8 mouse cellular contexts compared by ENCODE assay signal in genomic region chr8:72160707-72161697, GRCm38 (mm10). TPM values are rescaled to one million over a fixed set of nuclear protein-coding genes. Genes with fewer than 3 reads are reported as not detected.
DNase-seq lines count a peak whose midpoint lies in the region; ATAC-seq lines count a peak whose summit lies in the region.

TSS of gene Rab8a (plus strand) at chr8:72161200.

- peaks cover 21% of the 10 kb centered on the region for H3K36me3 ChIP-seq in heart, embryonic 14.5 days (ENCODE audit: control insufficient read depth, insufficient read depth, low read length)
- peaks cover 37% of the 10 kb centered on the region for H3K36me3 ChIP-seq in liver, embryonic 13.5 days
- H3K36me3 ChIP-seq in stomach, embryonic 16.5 days (ENCODE audit: control insufficient read depth, insufficient read depth, low read length) = no peaks in the 10 kb centered on the region

- under 1% methylated on average over 82 of the region's 82 CpGs for WGBS in heart, embryonic 14.5 days
- under 1% methylated on average over 82 of the region's 82 CpGs for WGBS in liver, embryonic 13.5 days (ENCODE audit: insufficient replicate concordance)
- WGBS in stomach, embryonic 16.5 days = under 1% methylated on average over 82 of the region's 82 CpGs

- H3K27ac ChIP-seq in heart, embryonic 14.5 days (replicated peaks in 1 of 2; ENCODE audit: control insufficient read depth in 1 of 2, insufficient read depth in 1 of 2, low read depth in 2 of 2, low read length in 2 of 2) = peak within 1 kb of the TSS; percentile 83 to 84
- peak within 1 kb of the TSS; percentile 91 for H3K27ac ChIP-seq in liver, embryonic 13.5 days
- peak within 1 kb of the TSS; percentile 70 for H3K27ac ChIP-seq in stomach, embryonic 16.5 days (ENCODE audit: low read length)

- no peaks in the 10 kb centered on the region for H3K27me3 ChIP-seq in heart, embryonic 14.5 days (ENCODE audit: control insufficient read depth, insufficient read depth, low read length)
- H3K27me3 ChIP-seq in liver, embryonic 13.5 days = no peaks in the 10 kb centered on the region
- no peaks in the 10 kb centered on the region for H3K27me3 ChIP-seq in stomach, embryonic 16.5 days (ENCODE audit: control insufficient read depth, insufficient read depth, low read length)

- H3K4me1 ChIP-seq in heart, embryonic 14.5 days (ENCODE audit: control insufficient read depth in 2 of 2, insufficient read depth in 2 of 2, low read length in 2 of 2) = peaks cover 7 to 18% of the 10 kb centered on the region in 2 experiments
- peaks cover 59% of the 10 kb centered on the region for H3K4me1 ChIP-seq in liver, embryonic 13.5 days (replicated peaks)
- H3K4me1 ChIP-seq in stomach, embryonic 16.5 days (ENCODE audit: control insufficient read depth, insufficient read depth, low read length) = peaks cover 19% of the 10 kb centered on the region

- peak; percentile 99 for DNase-seq in c-Kit-negative CD71-positive TER-119-positive erythroid progenitor cells, embryonic 14.5 days (ENCODE audit: low read depth, low spot score)
- DNase-seq in fibroblast of lung, adult 2 months (ENCODE audit: low read depth) = peak; percentile 100
- peak; percentile 100 for DNase-seq in kidney, postnatal 14 days
- DNase-seq in liver, embryonic 13.5 days = peak; percentile 99
- DNase-seq in neural tube, embryonic 10.5 days (ENCODE audit: extremely low spot score, low spot score) = peak; percentile 98

- peak; percentile 88 for ATAC-seq in CD4-positive, CD25-positive, alpha-beta regulatory T cell, adult 4 months
- peak; percentile 99 for ATAC-seq in heart, embryonic 14.5 days (ENCODE audit: insufficient number of reproducible peaks, insufficient read depth, low FRiP score, low read depth)
- ATAC-seq in liver, embryonic 13.5 days (ENCODE audit: low read depth) = peak; percentile 96
- ATAC-seq in stomach, embryonic 16.5 days (ENCODE audit: insufficient read depth, low FRiP score) = peak; percentile 99

- H3K9me3 ChIP-seq in heart, embryonic 14.5 days (ENCODE audit: control insufficient read depth, low read length) = no peaks in the 10 kb centered on the region
- H3K9me3 ChIP-seq in liver, embryonic 13.5 days (replicated peaks) = no peaks in the 10 kb centered on the region
- H3K9me3 ChIP-seq in stomach, embryonic 16.5 days (replicated peaks; ENCODE audit: control insufficient read depth, low read length) = no peaks in the 10 kb centered on the region

- peak within 1 kb of the TSS; percentile 94 for H3K4me2 ChIP-seq in heart, embryonic 14.5 days (ENCODE audit: low read length)
- H3K4me2 ChIP-seq in liver, embryonic 13.5 days = peak within 1 kb of the TSS; percentile 95
- H3K4me2 ChIP-seq in stomach, embryonic 16.5 days (ENCODE audit: low read depth, low read length) = peak within 1 kb of the TSS; percentile 89

- H3K9ac ChIP-seq in heart, embryonic 14.5 days (ENCODE audit: low read length) = peak within 1 kb of the TSS; percentile 98
- peak within 1 kb of the TSS; percentile 92 for H3K9ac ChIP-seq in liver, embryonic 13.5 days
- peak within 1 kb of the TSS; percentile 94 for H3K9ac ChIP-seq in stomach, embryonic 16.5 days (ENCODE audit: low read length)

- H3K4me3 ChIP-seq in heart, embryonic 14.5 days (ENCODE audit: control insufficient read depth in 1 of 2, insufficient read depth in 1 of 2, low read depth in 1 of 2, low read length in 2 of 2) = peak within 1 kb of the TSS; percentile 90 to 98
- peak within 1 kb of the TSS; percentile 85 for H3K4me3 ChIP-seq in liver, embryonic 13.5 days (replicated peaks)
- peak within 1 kb of the TSS; percentile 87 for H3K4me3 ChIP-seq in stomach, embryonic 16.5 days (replicated peaks; ENCODE audit: low read length)

RNA-seq across cellular contexts. Expression of gene Rab8a, which starts in this region (rescaled TPM):
- 100 to 1,000 TPM; 189 to 208 TPM for polyA plus RNA-seq in CD4-positive, CD25-positive, alpha-beta regulatory T cell, adult 4 months (2017; shearing (Covaris generic))
- 57.8 and 58.2 TPM in 2 replicates for polyA plus RNA-seq in heart, embryonic 14.5 days (2014; fragmentation: Nextera tagmentation; extraction: Ambion mirVana)
- 75.4 and 97.2 TPM in 2 replicates for polyA plus RNA-seq in liver, embryonic 13.5 days (2015; fragmentation: Nextera tagmentation; extraction: Ambion mirVana)
- 127 and 155 TPM in 2 replicates for polyA plus RNA-seq in stomach, embryonic 16.5 days (2015; fragmentation: Nextera tagmentation; extraction: Ambion mirVana)

Comparison
In these comparisons a context has a peak if more than half of its experiments do, and no peak if none do; other contexts are left out.
1. Peak in every context shown above with its lines: DNase-seq, ATAC-seq, H3K4me3 ChIP-seq and H3K27ac ChIP-seq.